8 mouse cellular contexts compared by ENCODE assay signal in the genomic region with DNA sequence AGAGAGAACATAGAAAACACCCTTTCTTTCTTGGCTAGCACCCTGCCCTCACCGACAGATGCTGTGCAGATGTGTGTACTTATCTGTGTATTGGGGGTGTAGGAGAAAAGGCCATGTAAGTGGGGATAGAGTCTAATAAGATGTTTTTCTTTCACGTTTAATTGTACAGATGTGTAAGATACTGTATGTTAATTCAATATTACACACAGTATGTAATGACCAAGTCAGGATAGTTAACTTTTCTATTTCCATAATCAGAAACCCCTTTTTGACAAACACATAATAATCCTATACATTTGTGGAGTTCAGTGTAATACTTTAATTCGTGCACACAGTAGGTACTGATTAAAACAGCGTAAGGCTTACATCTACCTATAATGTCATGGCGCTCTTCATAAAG. TPM values are rescaled to one million over a fixed set of nuclear protein-coding genes. Genes with fewer than 3 reads are reported as not detected.
DNase-seq lines count a peak whose midpoint lies in the region; ATAC-seq and TF ChIP-seq lines count a peak whose summit lies in the region.

A gene (plus strand): TSS at position 301 of the 400 bp plus-strand sequence.

- TF ChIP-seq POLR2A in cortical plate, adult 2 months (IDR thresholded peaks at IDR 0.05; ENCODE audit: extremely low read depth, insufficient read depth, low read length): no peak

- H3K4me2 ChIP-seq in kidney, embryonic 14.5 days (replicated peaks; ENCODE audit: low read depth, low read length): peak within 1 kb of the TSS; percentile 100
- H3K4me2 ChIP-seq in intestine, embryonic 14.5 days (ENCODE audit: low read length): peak within 1 kb of the TSS; percentile 90
- peak within 1 kb of the TSS; percentile 99 for H3K4me2 ChIP-seq in midbrain, embryonic 11.5 days

- H3K4me1 ChIP-seq in kidney, embryonic 14.5 days (ENCODE audit: control insufficient read depth, insufficient read depth, low read length): peaks cover 31% of the 10 kb centered on the region
- no peaks in the 10 kb centered on the region for H3K4me1 ChIP-seq in cortical plate, adult 2 months (ENCODE audit: control insufficient read depth, insufficient read depth, low read length)
- peaks cover 29% of the 10 kb centered on the region for H3K4me1 ChIP-seq in intestine, embryonic 14.5 days (replicated peaks; ENCODE audit: control insufficient read depth, insufficient read depth, low read length)
- peaks cover 23% of the 10 kb centered on the region for H3K4me1 ChIP-seq in midbrain, embryonic 11.5 days (ENCODE audit: control insufficient read depth, insufficient read depth, low read length)

- no peaks in the 10 kb centered on the region for H3K9me3 ChIP-seq in kidney, embryonic 14.5 days (ENCODE audit: control insufficient read depth, low read length)
- no peaks in the 10 kb centered on the region for H3K9me3 ChIP-seq in intestine, embryonic 14.5 days (ENCODE audit: control insufficient read depth, low read length)
- H3K9me3 ChIP-seq in midbrain, embryonic 11.5 days (ENCODE audit: control insufficient read depth, low read length): no peaks in the 10 kb centered on the region

- peak within 1 kb of the TSS; percentile 58 for H3K4me3 ChIP-seq in kidney, embryonic 14.5 days (ENCODE audit: low read length)
- peak within 1 kb of the TSS; percentile 39 for H3K4me3 ChIP-seq in cortical plate, adult 2 months (ENCODE audit: insufficient read depth, low read length)
- H3K4me3 ChIP-seq in intestine, embryonic 14.5 days (ENCODE audit: low read depth, low read length): peak within 1 kb of the TSS; percentile 54
- H3K4me3 ChIP-seq in midbrain, embryonic 11.5 days (ENCODE audit: low read depth, low read length): peak within 1 kb of the TSS; percentile 52

- DNase-seq in kidney, postnatal 36 days: no peak
- DNase-seq in intestine, embryonic 14.5 days (ENCODE audit: low spot score): no peak
- DNase-seq in midbrain, embryonic 11.5 days (ENCODE audit: low spot score, missing footprints): no peak
- no peak for DNase-seq in urinary bladder, adult 18-20 months (ENCODE audit: low spot score in 2 of 2)
- no peak for DNase-seq in cerebellum, postnatal 25 days

- H3K9ac ChIP-seq in kidney, embryonic 14.5 days (ENCODE audit: low read depth, low read length): peak within 1 kb of the TSS; percentile 70
- H3K9ac ChIP-seq in intestine, embryonic 14.5 days (ENCODE audit: low read length): no peak within 1 kb of the TSS
- H3K9ac ChIP-seq in midbrain, embryonic 11.5 days (ENCODE audit: low read length): peak within 1 kb of the TSS; percentile 57

- no peaks in the 10 kb centered on the region for H3K36me3 ChIP-seq in kidney, embryonic 14.5 days (ENCODE audit: control insufficient read depth, insufficient read depth, low read length)
- no peaks in the 10 kb centered on the region for H3K36me3 ChIP-seq in intestine, embryonic 14.5 days (ENCODE audit: control insufficient read depth, insufficient read depth, low read length)
- H3K36me3 ChIP-seq in midbrain, embryonic 11.5 days (ENCODE audit: control insufficient read depth, insufficient read depth, low read length): no peaks in the 10 kb centered on the region

- peaks cover 36% of the 10 kb centered on the region for H3K27me3 ChIP-seq in kidney, embryonic 14.5 days (ENCODE audit: control insufficient read depth, insufficient read depth, low read length)
- peaks cover 38% of the 10 kb centered on the region for H3K27me3 ChIP-seq in intestine, embryonic 14.5 days (replicated peaks; ENCODE audit: control insufficient read depth, insufficient read depth, low read length)
- H3K27me3 ChIP-seq in midbrain, embryonic 11.5 days (ENCODE audit: control insufficient read depth, insufficient read depth, low read length): peaks cover 37% of the 10 kb centered on the region

- no peak for ATAC-seq in kidney, embryonic 14.5 days (ENCODE audit: low FRiP score, low TSS enrichment)
- no peak for ATAC-seq in intestine, embryonic 14.5 days (replicated peaks; ENCODE audit: low FRiP score, low TSS enrichment, low read depth)
- ATAC-seq in midbrain, embryonic 11.5 days (ENCODE audit: low FRiP score): no peak
- ATAC-seq in cerebellum, adult (ENCODE audit: insufficient number of reproducible peaks, low FRiP score, low TSS enrichment): no peak

- no peak for TF ChIP-seq CTCF in cortical plate, adult 2 months (IDR thresholded peaks at IDR 0.05; ENCODE audit: extremely low read depth, insufficient read depth, low read length)

- WGBS in kidney, embryonic 14.5 days: 75% methylated on average over 5 of the region's 5 CpGs
- 68% methylated on average over 5 of the region's 5 CpGs for WGBS in intestine, embryonic 14.5 days
- 73% methylated on average over 5 of the region's 5 CpGs for WGBS in midbrain, embryonic 11.5 days

- no peak within 1 kb of the TSS for H3K27ac ChIP-seq in kidney, embryonic 14.5 days (ENCODE audit: low read depth, low read length)
- no peak within 1 kb of the TSS for H3K27ac ChIP-seq in cortical plate, adult 2 months (ENCODE audit: insufficient read depth, low read length)
- H3K27ac ChIP-seq in intestine, embryonic 14.5 days (ENCODE audit: low read depth): no peak within 1 kb of the TSS
- no peak within 1 kb of the TSS for H3K27ac ChIP-seq in midbrain, embryonic 11.5 days (ENCODE audit: low read depth, low read length)

RNA-seq across cellular contexts. Expression of the gene that starts here (rescaled TPM):
- polyA plus RNA-seq in kidney, embryonic 14.5 days (2014; fragmentation: Nextera tagmentation; extraction: Ambion mirVana): 1.3 and 1.5 TPM in 2 replicates
- polyA plus RNA-seq in cortical plate, adult 2 months (2012; rRNA removed): 10.6 and 10.7 TPM in 2 replicates
- polyA plus RNA-seq in intestine, embryonic 14.5 days (2014; fragmentation: Nextera tagmentation; extraction: Ambion mirVana): 1.5 and 2.5 TPM in 2 replicates
- polyA plus RNA-seq in midbrain, embryonic 11.5 days (2014; fragmentation: Nextera tagmentation; extraction: Ambion mirVana): 1.3 and 1.4 TPM in 2 replicates
